Mouse (Mus musculus) stomach, embryonic 14.5 days (tissue): ENCODE data around the gene Ncapd2. TPM values are rescaled to one million over a fixed set of nuclear protein-coding genes. Genes with fewer than 3 reads are reported as not detected.

ENCODE experiments used
- ATAC-seq: fragments of 200-750 bp; cut with Nextera tagmentation; 2 replicates; pipeline ENCODE4 v1.8.0; 2017; ENCODE audit warnings: low read depth, moderate TSS enrichment; ENCODE audit not compliant: insufficient number of reproducible peaks, insufficient read depth, low FRiP score
- H3K27ac ChIP-seq: fragments of 300-500 bp; sonication (generic); 2 replicates; pipeline ENCODE4 v1.5.1; 2014; ENCODE audit warnings: mild to moderate bottlenecking, low read length, moderate library complexity, mixed read lengths
- H3K27me3 ChIP-seq: fragments of 300-500 bp; sonication (generic); 2 replicates; pipeline ENCODE4 v1.6.1; 2014; ENCODE audit warnings: low read length, control low read depth, mixed read lengths; ENCODE audit not compliant: control insufficient read depth, insufficient read depth
- H3K36me3 ChIP-seq: fragments of 300-500 bp; sonication (generic); 2 replicates; pipeline ENCODE4 v1.6.1; 2014; ENCODE audit warnings: mild to moderate bottlenecking, control low read depth, low read length, moderate library complexity, mixed read lengths; ENCODE audit not compliant: control insufficient read depth, insufficient read depth
- H3K4me1 ChIP-seq: fragments of 300-500 bp; sonication (generic); 2 replicates; pipeline ENCODE4 v1.6.1; 2014; ENCODE audit warnings: low read length, control low read depth, mixed read lengths; ENCODE audit not compliant: control insufficient read depth, insufficient read depth
- H3K4me2 ChIP-seq: fragments of 300-500 bp; sonication (generic); replicated peaks from 2 replicates; pipeline ENCODE4 v1.6.1; 2014; ENCODE audit warnings: low read depth, low read length, control low read depth
- H3K4me3 ChIP-seq: fragments of 300-500 bp; sonication (generic); 2 replicates; pipeline ENCODE4 v1.5.1; 2014; ENCODE audit warnings: low read depth, low read length, control low read depth
- H3K9ac ChIP-seq: fragments of 300-500 bp; sonication (generic); replicated peaks from 2 replicates; pipeline ENCODE4 v1.6.1; 2014; ENCODE audit warnings: low read depth, mild to moderate bottlenecking, control low read depth, low read length, moderate library complexity, mixed read lengths
- H3K9me3 ChIP-seq: fragments of 300-500 bp; sonication (generic); 2 replicates; pipeline ENCODE4 v1.6.1; 2016; ENCODE audit warnings: low read depth, low read length, control low read depth; ENCODE audit not compliant: control insufficient read depth
- WGBS: fragments of 180-500 bp; shearing (Covaris S2); extraction: QIAGEN DNeasy Blood & Tissue Kit; methylation state at CpG from one replicate; pipeline ENCODE4 v1.1.7; 2014; 5-methylcytosine and 5-hydroxymethylcytosine counted together
- polyA plus RNA-seq: library from polyadenylated mRNA; unstranded; fragments of >200 nt; fragmentation: Nextera tagmentation; extraction: Ambion mirVana; gene quantifications from 2 replicates; pipeline ENCODE4 v1.2.1, GENCODE M21; 2014

The Ncapd2 gene
- polyA plus RNA-seq, 1 experiment from 2014 or later, result 109 TPM

DNA sequence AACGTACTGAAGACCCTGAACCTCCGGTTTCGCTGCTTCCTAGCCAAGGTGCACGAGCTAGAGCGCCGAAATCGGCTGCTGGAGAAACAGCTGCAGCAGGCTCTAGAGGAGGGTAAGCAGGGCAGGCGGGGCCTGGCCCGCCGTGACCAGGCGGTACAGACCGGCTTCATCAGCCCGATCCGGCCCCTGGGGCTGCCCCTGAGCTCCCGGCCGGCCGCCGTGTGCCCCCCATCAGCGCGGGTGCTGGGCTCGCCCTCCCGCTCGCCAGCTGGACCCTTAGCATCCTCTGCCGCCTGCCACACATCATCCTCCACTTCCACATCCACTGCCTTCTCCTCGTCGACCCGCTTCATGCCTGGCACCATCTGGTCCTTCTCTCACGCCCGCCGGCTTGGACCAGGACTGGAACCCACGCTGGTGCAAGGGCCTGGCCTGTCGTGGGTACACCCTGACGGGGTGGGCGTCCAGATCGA is 46.0 kb downstream of the Ncapd2 start:
- H3K9ac ChIP-seq, result peak overlapping the region; percentile 72
- H3K4me2 ChIP-seq, result peak overlapping the region; percentile 82
- peaks cover 21% of the 10 kb centered on the region for H3K4me1 ChIP-seq
- H3K27me3 ChIP-seq, result no peaks in the 10 kb centered on the region
- H3K9me3 ChIP-seq, result no peaks in the 10 kb centered on the region
- peaks cover 15% of the 10 kb centered on the region for H3K36me3 ChIP-seq
- peak; percentile 25; the same call in 1 of the 2 replicates for ATAC-seq
- WGBS, result 5% methylated on average over 35 of the region's 35 CpGs
- peak overlapping the region; percentile 65 for H3K4me3 ChIP-seq
- peak overlapping the region; percentile 84 for H3K27ac ChIP-seq

DNA sequence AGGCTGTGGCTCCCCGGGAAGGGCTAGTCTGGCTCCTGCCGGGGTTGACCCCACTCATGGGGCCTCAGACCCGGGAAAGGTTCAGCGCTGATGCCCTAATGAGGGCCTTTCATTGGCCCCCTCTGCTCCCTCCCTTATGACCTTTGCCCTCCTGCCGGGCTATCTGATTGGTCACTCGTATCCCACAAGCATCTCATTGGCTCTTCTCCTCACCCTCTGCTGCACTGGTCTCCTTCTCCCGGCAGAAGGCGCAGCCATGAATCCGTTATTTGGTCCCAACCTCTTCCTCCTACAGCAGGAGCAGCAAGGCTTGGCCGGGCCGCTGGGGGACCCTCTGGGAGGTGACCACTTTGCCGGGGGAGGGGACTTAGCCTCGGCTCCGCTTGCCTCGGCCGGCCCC is 46.5 kb downstream of the Ncapd2 start, which contains the start of gene Iffo1:
Iffo1 (plus strand) TSS at position 241 of the 400 bp plus-strand sequence.
- peak; percentile 81 for ATAC-seq
- WGBS, result under 1% methylated on average over 16 of the region's 16 CpGs

DNA sequence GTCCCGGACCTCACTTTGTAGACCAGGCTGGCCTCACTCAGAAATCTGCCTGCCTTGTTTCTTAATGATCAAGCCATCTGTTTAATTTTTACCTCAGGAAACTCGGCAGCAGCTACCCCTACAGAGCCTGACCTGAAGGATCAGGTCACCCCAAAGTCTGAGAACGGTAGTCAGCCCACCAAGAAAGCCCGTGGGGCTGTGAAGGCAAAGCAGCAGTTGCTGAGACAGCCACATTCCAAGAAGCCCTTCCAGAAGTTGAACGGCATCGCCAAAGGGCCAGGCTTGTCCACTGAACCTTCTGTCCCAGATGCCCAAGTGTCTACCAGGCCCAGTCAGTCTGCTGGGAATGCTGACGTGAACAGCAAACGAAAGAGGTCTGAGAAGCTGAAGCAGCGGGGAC is 47.6 kb downstream of the Ncapd2 start:
- no peak overlapping the region for H3K27ac ChIP-seq
- H3K36me3 ChIP-seq, result peaks cover 30% of the 10 kb centered on the region

More for the DNA sequence above, 46.5 kb downstream of the Ncapd2 start, which contains the start of gene Iffo1:
- Histone ChIP-seq H3K4me3 (peak within 1 kb of the TSS; percentile 65), H3K9me3 (no peaks in the 10 kb centered on the region), H3K4me1 (peaks cover 21% of the 10 kb centered on the region), H3K27me3 (no peaks in the 10 kb centered on the region), H3K27ac (peak within 1 kb of the TSS; percentile 84), H3K36me3 (peaks cover 20% of the 10 kb centered on the region), H3K9ac (peak within 1 kb of the TSS; percentile 72), H3K4me2 (peak within 1 kb of the TSS; percentile 82)

DNA sequence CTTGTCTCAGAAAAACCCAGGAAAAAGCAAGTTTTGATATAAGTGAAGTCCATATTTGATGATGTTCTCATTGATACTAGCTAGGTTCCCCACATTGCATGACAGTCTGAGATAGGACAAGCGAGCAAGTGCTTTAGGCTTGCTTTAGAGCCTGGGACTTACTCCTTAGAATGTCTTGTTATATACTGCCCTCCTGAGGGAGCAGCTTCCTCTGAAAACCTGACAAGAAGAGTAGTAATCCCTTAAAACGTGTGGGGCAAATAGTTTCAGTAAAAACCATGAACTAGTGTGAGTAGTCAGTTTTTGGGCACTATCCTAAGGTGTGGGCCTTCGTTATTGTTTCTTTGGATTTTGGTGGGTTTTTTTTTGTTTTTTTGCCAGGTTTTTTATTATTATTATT is 48.4 kb downstream of the Ncapd2 start:
- no peak overlapping the region for H3K27ac ChIP-seq
- no peak overlapping the region for H3K4me3 ChIP-seq
- WGBS, result 66% methylated on average over 3 of the region's 3 CpGs
- no peaks in the 10 kb centered on the region for H3K9me3 ChIP-seq
- ATAC-seq, result no peak
- peaks cover 18% of the 10 kb centered on the region for H3K4me1 ChIP-seq
- no peak overlapping the region for H3K4me2 ChIP-seq
- no peak overlapping the region for H3K9ac ChIP-seq
- peaks cover 36% of the 10 kb centered on the region for H3K36me3 ChIP-seq
- no peaks in the 10 kb centered on the region for H3K27me3 ChIP-seq

More for the DNA sequence above, 47.6 kb downstream of the Ncapd2 start:
- no peak overlapping the region for H3K4me3 ChIP-seq
- ATAC-seq, result no peak
- H3K9ac ChIP-seq, result no peak overlapping the region
- no peaks in the 10 kb centered on the region for H3K27me3 ChIP-seq
- 80% methylated on average over 9 of the region's 9 CpGs for WGBS
- no peak overlapping the region for H3K4me2 ChIP-seq
- peaks cover 21% of the 10 kb centered on the region for H3K4me1 ChIP-seq
- H3K9me3 ChIP-seq, result no peaks in the 10 kb centered on the region

DNA sequence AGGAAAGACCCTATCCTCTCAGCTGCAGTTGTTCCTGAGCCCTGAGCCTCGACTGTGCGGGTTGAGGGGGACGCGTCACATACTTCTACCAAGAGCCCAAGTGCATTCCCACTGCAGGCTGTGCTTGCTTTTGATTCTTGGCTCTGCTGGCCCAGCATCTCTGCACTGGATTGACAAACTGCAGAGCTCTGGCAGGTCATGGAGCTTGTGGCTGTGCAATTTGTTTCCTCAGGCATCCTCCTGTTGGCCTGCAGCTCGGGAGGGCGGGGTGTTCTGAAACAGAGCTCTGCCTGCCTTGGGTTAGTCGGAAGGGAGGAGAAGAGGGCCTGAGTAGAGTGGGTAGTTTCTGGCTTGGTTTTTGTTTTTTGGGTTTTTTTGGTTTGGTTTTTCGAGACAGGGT is 49.1 kb downstream of the Ncapd2 start:
- no peak overlapping the region for H3K4me2 ChIP-seq
- no peak overlapping the region for H3K27ac ChIP-seq
- no peaks in the 10 kb centered on the region for H3K9me3 ChIP-seq
- H3K9ac ChIP-seq, result no peak overlapping the region
- no peak overlapping the region for H3K4me3 ChIP-seq
- no peaks in the 10 kb centered on the region for H3K27me3 ChIP-seq
- peaks cover 39% of the 10 kb centered on the region for H3K36me3 ChIP-seq
- ATAC-seq, result no peak
- 89% methylated on average over 8 of the region's 8 CpGs for WGBS
- peaks cover 13% of the 10 kb centered on the region for H3K4me1 ChIP-seq

DNA sequence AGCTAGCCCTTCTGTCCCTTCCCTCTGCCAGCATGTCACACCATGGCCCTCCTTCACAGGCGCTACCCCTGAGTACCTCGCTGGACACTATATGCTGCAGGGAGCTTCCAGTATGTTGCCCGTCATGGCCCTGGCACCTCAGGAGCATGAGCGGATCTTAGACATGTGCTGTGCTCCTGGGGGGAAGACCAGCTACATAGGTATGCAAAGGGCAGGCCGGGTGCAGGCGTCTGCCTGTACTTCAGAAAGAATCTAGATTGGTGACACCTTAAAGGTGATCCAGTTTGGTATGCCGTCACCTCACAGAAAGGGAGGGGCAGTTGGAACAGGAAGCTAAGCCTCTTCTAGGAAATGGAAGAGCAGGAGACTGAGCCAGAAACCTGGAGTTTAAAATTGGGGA is 51.8 kb downstream of the Ncapd2 start:
- no peak for ATAC-seq
- H3K9ac ChIP-seq, result no peak overlapping the region
- peaks cover 63% of the 10 kb centered on the region for H3K36me3 ChIP-seq
- no peak overlapping the region for H3K27ac ChIP-seq
- no peaks in the 10 kb centered on the region for H3K4me1 ChIP-seq
- H3K9me3 ChIP-seq, result no peaks in the 10 kb centered on the region
- H3K4me2 ChIP-seq, result no peak overlapping the region
- 90% methylated on average over 7 of the region's 7 CpGs for WGBS
- no peaks in the 10 kb centered on the region for H3K27me3 ChIP-seq
- no peak overlapping the region for H3K4me3 ChIP-seq

DNA sequence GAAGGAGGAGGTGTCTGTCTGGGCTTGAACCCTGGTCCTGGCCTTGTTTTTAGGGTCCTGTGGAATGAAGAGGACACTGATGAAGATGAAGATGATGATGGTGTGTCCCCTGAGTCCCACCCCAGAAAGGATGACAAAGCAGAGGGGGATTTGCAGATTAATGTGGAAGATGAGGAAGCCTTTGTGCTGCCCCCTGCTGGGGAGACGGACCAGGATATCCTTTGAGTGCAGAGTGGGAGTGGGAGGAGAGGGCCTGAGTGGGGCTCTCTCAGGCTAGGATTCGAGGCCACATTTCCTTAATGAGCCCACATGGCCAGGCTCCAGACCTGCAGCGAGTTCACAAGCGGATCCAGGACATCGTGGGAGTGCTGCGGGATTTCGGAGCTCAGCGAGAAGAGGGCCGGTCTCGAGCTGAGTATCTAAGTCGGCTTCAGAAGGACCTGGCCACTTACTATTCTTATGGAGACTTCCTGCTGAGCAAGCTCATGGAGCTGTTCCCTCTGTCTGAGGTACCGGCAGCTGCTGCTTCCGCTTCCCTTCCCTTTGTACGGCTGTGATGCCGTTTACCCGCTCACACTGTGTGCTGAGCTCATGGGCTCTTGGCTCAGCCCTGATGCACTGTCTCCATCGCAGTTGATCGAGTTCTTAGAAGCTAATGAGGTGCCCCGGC is 54.4 kb downstream of the Ncapd2 start:
- no peak for ATAC-seq
- H3K36me3 ChIP-seq, result peaks cover 78% of the 10 kb centered on the region
- 90% methylated on average over 19 of the region's 19 CpGs for WGBS

DNA sequence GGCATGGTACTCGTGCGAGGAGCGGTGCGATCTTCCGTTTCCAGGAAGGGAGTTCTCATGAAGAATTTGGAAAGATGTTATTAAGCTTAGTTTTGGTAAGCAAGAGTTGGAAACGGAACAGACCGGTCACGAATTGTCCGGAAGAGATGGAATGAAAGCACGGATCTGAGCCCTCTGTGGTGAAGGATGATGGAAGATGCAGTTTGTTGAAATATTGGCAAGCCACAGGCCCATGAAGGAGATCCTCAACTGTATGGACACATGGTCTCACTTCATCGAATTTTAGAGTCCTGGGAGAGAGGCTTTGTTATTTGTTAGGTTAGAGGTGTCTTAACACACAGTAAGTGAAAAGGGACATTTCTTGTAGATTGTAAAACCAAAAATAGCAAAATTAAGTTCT is 59.0 kb downstream of the Ncapd2 start:
- no peak overlapping the region for H3K27ac ChIP-seq
- no peak for ATAC-seq
- H3K4me2 ChIP-seq, result peak overlapping the region; percentile 83
- H3K9me3 ChIP-seq, result no peaks in the 10 kb centered on the region
- WGBS, result 9% methylated on average over 11 of the region's 11 CpGs
- no peaks in the 10 kb centered on the region for H3K27me3 ChIP-seq
- peaks cover 62% of the 10 kb centered on the region for H3K36me3 ChIP-seq
- peak overlapping the region; percentile 88 for H3K4me3 ChIP-seq
- H3K4me1 ChIP-seq, result 0 out of 2 replicates have a peak, but pooled peaks cover 2% of the 10 kb centered on the region
- peak overlapping the region; percentile 55 for H3K9ac ChIP-seq

More for the DNA sequence above, 54.4 kb downstream of the Ncapd2 start:
- no peaks in the 10 kb centered on the region for H3K9me3 ChIP-seq
- no peaks in the 10 kb centered on the region for H3K27me3 ChIP-seq
- H3K4me3 ChIP-seq, result no peak overlapping the region
- H3K27ac ChIP-seq, result no peak overlapping the region
- 0 out of 2 replicates have a peak, but pooled peaks cover 2% of the 10 kb centered on the region for H3K4me1 ChIP-seq
- H3K9ac ChIP-seq, result no peak overlapping the region
- H3K4me2 ChIP-seq, result no peak overlapping the region
